Mouse (Mus musculus): ENCODE data around the gene Tmc3. TPM values are rescaled to one million over a fixed set of nuclear protein-coding genes. Genes with fewer than 3 reads are reported as not detected.

Tmc3 gene
- polyA plus RNA-seq, 1 experiment from 2014 or later = not detected

DNA sequence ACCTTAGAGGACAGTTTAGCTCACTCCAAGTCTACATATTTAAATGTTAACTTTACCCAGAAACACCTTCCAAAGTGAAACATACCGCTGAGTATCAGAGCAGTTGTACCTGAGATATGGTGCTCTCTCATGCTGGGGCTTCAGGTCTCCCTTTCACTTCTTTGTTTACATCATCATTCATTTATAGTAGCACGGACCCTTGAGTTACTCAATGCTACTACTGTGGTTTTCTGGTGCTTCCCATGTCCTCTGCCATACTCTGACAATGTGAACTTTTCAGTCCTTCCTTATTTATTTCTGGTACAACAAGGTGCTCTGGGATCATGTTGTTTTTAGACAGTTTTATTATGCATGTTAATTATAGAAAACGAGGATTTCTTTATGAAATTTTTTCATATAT is 25.2 kb upstream of the Tmc3 start:
- no peak for ATAC-seq (ENCODE audit: low read depth)
- no peak overlapping the region for H3K9ac ChIP-seq (ENCODE audit: low read length)

DNA sequence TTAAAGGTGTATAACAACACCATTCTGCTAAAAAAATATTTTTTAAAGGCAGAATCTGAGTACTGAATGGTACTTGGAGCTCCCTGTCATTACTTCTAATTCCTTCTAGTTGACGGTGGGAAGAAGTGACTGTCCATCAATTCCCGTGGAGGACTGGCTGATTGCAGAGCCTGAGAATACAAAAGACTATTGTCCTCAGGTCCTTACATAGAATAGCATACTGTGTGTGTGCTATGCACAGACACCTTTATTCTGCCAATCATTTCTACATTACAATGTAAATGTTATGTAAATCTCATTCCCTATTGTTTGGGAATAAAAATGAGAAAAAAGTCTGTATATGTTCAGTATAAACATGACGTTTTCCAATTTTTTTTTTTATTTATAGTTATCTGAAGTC is 22.9 kb upstream of the Tmc3 start:
- ATAC-seq (ENCODE audit: low read depth) = no peak
- H3K9ac ChIP-seq (ENCODE audit: low read length) = no peak overlapping the region

More for the DNA sequence above, 25.2 kb upstream of the Tmc3 start:
- no peaks in the 10 kb centered on the region for H3K9me3 ChIP-seq (ENCODE audit: control insufficient read depth, low read length)
- H3K4me3 ChIP-seq (ENCODE audit: low read length) = no peak overlapping the region
- H3K4me2 ChIP-seq (ENCODE audit: low read depth, low read length) = no peak overlapping the region
- WGBS = 72% methylated on average over 3 of the region's 3 CpGs
- H3K4me1 ChIP-seq (replicated peaks; ENCODE audit: control insufficient read depth, insufficient read depth, low read length) = peaks cover 3% of the 10 kb centered on the region; the same call in 1 of the 2 replicates
- H3K36me3 ChIP-seq (ENCODE audit: control insufficient read depth, insufficient read depth, low read length) = no peaks in the 10 kb centered on the region
- H3K27me3 ChIP-seq (ENCODE audit: control insufficient read depth, insufficient read depth, low read depth, low read length) = no peaks in the 10 kb centered on the region
- no peak overlapping the region for H3K27ac ChIP-seq (ENCODE audit: low read length)

DNA sequence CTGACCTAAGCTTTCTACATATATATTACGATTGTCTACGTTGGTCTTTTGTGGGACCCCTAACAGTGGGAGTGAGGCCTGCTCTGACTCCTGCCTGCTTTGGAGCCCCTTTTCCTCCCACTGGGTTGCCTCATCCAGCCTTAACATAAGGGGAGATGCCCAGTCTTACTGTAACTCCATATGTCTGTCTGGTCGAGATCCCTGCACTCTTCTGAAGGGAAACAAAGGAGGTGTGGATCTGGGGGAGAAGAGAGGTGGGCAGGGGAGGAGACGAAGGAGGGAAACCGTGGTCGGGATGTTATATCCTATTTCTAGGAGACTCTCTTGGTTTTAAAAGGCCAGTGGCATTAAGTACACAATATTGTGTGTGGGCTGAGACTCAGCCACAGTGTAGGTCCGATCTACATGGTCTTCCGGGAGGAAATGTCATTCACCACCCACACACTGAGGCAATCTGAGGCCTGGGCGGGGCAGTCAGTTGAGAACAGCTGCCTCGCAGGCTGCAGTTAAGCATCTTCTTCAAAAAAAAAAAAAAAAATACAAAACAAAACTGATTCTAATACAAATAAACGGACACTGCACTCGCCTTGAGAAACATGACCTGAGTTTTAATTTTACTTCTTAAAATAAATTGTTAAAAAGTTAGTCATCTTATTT is 20.0 kb upstream of the Tmc3 start:
- ATAC-seq (ENCODE audit: low read depth) = peak; percentile 79
- Histone ChIP-seq H3K9me3 (ENCODE audit: control insufficient read depth, low read length) (no peaks in the 10 kb centered on the region), H3K4me3 (ENCODE audit: low read length) (no peak overlapping the region), H3K27ac (ENCODE audit: low read length) (peak overlapping the region; percentile 28; the same call in 1 of the 2 replicates), H3K4me2 (ENCODE audit: low read depth, low read length) (no peak overlapping the region), H3K36me3 (ENCODE audit: control insufficient read depth, insufficient read depth, low read length) (no peaks in the 10 kb centered on the region), H3K4me1 (replicated peaks; ENCODE audit: control insufficient read depth, insufficient read depth, low read length) (peaks cover 8% of the 10 kb centered on the region; the same call in 1 of the 2 replicates), H3K27me3 (ENCODE audit: control insufficient read depth, insufficient read depth, low read depth, low read length) (no peaks in the 10 kb centered on the region), H3K9ac (ENCODE audit: low read length) (no peak overlapping the region)
- WGBS = 52% methylated on average over 12 of the region's 12 CpGs

More for the DNA sequence above, 22.9 kb upstream of the Tmc3 start:
- WGBS = 52% methylated on average over 3 of the region's 3 CpGs
- Histone ChIP-seq H3K4me3 (ENCODE audit: low read length) (no peak overlapping the region), H3K4me1 (replicated peaks; ENCODE audit: control insufficient read depth, insufficient read depth, low read length) (peaks cover 8% of the 10 kb centered on the region; the same call in 1 of the 2 replicates), H3K9me3 (ENCODE audit: control insufficient read depth, low read length) (no peaks in the 10 kb centered on the region), H3K27me3 (ENCODE audit: control insufficient read depth, insufficient read depth, low read depth, low read length) (no peaks in the 10 kb centered on the region), H3K27ac (ENCODE audit: low read length) (no peak overlapping the region), H3K36me3 (ENCODE audit: control insufficient read depth, insufficient read depth, low read length) (no peaks in the 10 kb centered on the region), H3K4me2 (ENCODE audit: low read depth, low read length) (no peak overlapping the region)

DNA sequence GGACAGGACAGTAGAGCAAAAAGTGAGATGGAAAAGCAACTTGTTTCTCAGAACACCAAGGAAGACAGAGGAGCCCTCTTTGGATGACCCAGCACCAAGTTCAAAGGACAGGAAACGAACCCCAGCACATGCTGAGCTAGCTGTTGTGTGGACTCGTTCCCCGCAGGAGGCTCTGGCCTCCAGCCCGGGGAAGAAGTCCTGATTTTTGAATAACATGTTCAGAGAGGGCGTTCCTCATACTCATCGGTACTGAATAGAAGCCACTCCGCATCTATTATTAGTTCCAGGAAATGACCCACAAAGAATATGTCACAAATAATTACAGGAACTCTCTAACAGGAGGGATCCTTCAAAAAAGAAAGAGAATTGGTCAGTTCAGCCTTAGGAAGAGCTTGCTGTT is 18.8 kb upstream of the Tmc3 start:
- Histone ChIP-seq H3K4me2 (ENCODE audit: low read depth, low read length) (no peak overlapping the region), H3K27ac (ENCODE audit: low read length) (peak overlapping the region; percentile 25), H3K4me1 (replicated peaks; ENCODE audit: control insufficient read depth, insufficient read depth, low read length) (peaks cover 8% of the 10 kb centered on the region; the same call in 1 of the 2 replicates), H3K4me3 (ENCODE audit: low read length) (no peak overlapping the region), H3K27me3 (ENCODE audit: control insufficient read depth, insufficient read depth, low read depth, low read length) (no peaks in the 10 kb centered on the region), H3K9ac (ENCODE audit: low read length) (no peak overlapping the region), H3K9me3 (ENCODE audit: control insufficient read depth, low read length) (no peaks in the 10 kb centered on the region), H3K36me3 (ENCODE audit: control insufficient read depth, insufficient read depth, low read length) (no peaks in the 10 kb centered on the region)
- 36% methylated on average over 7 of the region's 7 CpGs for WGBS
- ATAC-seq (ENCODE audit: low read depth) = peak; percentile 70

DNA sequence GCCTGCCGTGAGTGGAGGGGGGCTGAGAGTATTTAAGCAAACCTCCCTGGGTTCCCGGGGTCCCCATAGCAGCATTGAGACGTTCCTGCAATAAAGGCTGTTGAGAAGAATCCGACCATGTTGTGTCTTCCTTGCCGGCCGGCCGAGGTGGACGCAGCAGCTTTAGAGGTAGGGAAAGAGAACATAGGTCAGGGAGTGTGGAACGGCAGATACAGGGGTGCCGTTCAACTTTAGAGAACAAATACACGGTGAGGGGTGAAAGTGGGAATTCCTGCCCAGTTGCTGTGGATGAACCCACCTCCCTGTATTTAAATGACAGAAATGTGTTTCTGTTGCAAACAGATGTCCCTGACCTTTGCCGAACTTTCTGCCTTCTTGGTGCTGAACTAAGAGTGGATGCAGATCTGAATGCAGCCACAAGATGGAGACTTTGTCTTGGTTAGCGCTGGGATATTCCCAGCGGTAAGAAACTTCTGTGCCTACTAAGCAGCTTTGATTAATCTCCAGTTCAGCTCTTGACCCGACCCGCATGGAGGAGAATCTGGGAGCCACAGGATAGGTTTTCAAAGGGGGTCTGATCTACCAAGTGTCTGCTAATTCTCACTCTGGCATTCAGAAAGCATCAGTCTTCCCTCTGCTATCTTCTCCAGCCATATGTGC is 16.8 kb upstream of the Tmc3 start:
- Histone ChIP-seq H3K4me3 (ENCODE audit: low read length) (no peak overlapping the region), H3K36me3 (ENCODE audit: control insufficient read depth, insufficient read depth, low read length) (no peaks in the 10 kb centered on the region), H3K27me3 (ENCODE audit: control insufficient read depth, insufficient read depth, low read depth, low read length) (no peaks in the 10 kb centered on the region), H3K9ac (ENCODE audit: low read length) (no peak overlapping the region), H3K27ac (ENCODE audit: low read length) (no peak overlapping the region), H3K4me2 (ENCODE audit: low read depth, low read length) (no peak overlapping the region), H3K4me1 (replicated peaks; ENCODE audit: control insufficient read depth, insufficient read depth, low read length) (peaks cover 8% of the 10 kb centered on the region; the same call in 1 of the 2 replicates), H3K9me3 (ENCODE audit: control insufficient read depth, low read length) (no peaks in the 10 kb centered on the region)
- WGBS = 47% methylated on average over 16 of the region's 16 CpGs
- no peak for ATAC-seq (ENCODE audit: low read depth)

DNA sequence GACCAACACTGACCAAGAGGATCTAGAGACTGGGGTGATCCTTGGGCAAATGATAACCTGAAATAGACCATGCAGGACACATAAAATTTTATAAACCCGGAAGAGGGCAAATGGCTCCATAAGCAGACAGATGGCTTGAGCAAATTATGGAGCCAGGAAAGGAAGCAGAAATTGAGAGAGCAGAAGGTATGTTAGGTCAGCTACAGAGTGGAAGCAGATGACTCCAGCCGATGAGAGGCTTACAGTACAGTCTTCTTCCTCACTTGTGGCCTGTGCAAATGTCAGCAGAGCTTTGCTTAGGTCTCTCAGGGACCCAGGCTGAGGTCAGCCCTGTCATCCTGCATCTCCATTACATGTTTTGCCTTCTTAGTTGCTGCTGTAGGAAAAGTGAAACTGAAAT is 15.9 kb upstream of the Tmc3 start:
- Histone ChIP-seq H3K9me3 (ENCODE audit: control insufficient read depth, low read length) (no peaks in the 10 kb centered on the region), H3K4me2 (ENCODE audit: low read depth, low read length) (no peak overlapping the region), H3K27ac (ENCODE audit: low read length) (no peak overlapping the region), H3K36me3 (ENCODE audit: control insufficient read depth, insufficient read depth, low read length) (no peaks in the 10 kb centered on the region), H3K4me1 (replicated peaks; ENCODE audit: control insufficient read depth, insufficient read depth, low read length) (peaks cover 8% of the 10 kb centered on the region; the same call in 1 of the 2 replicates), H3K4me3 (ENCODE audit: low read length) (no peak overlapping the region), H3K27me3 (ENCODE audit: control insufficient read depth, insufficient read depth, low read depth, low read length) (no peaks in the 10 kb centered on the region), H3K9ac (ENCODE audit: low read length) (no peak overlapping the region)
- no peak for ATAC-seq (ENCODE audit: low read depth)
- WGBS = 91% methylated on average over 2 of the region's 2 CpGs

DNA sequence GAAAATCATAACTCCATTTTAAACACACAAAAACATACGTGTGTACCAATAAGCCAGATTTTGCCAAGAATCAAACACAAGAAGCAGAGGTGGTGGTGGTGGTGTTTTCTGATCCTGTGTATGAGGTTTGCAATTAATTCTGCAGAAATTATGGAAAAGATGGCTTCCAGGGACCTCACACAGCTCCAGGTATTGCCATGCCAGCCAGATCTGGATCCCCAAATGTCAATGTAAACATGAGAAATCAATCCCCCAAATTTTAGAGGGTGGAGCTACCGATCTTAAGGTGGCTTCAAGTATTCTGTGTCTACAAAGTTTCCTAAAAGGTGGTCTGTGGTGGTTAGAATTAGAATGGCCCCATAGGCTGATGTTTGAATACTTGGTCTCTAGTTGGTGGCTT is 15.3 kb upstream of the Tmc3 start:
- H3K27ac ChIP-seq (ENCODE audit: low read length) = no peak overlapping the region
- peaks cover 8% of the 10 kb centered on the region; the same call in 1 of the 2 replicates for H3K4me1 ChIP-seq (replicated peaks; ENCODE audit: control insufficient read depth, insufficient read depth, low read length)
- no peaks in the 10 kb centered on the region for H3K9me3 ChIP-seq (ENCODE audit: control insufficient read depth, low read length)
- no peaks in the 10 kb centered on the region for H3K36me3 ChIP-seq (ENCODE audit: control insufficient read depth, insufficient read depth, low read length)
- H3K9ac ChIP-seq (ENCODE audit: low read length) = no peak overlapping the region
- no peak overlapping the region for H3K4me3 ChIP-seq (ENCODE audit: low read length)
- H3K4me2 ChIP-seq (ENCODE audit: low read depth, low read length) = no peak overlapping the region
- no peak for ATAC-seq (ENCODE audit: low read depth)
- WGBS = 79% methylated on average over 2 of the region's 2 CpGs
- no peaks in the 10 kb centered on the region for H3K27me3 ChIP-seq (ENCODE audit: control insufficient read depth, insufficient read depth, low read depth, low read length)

DNA sequence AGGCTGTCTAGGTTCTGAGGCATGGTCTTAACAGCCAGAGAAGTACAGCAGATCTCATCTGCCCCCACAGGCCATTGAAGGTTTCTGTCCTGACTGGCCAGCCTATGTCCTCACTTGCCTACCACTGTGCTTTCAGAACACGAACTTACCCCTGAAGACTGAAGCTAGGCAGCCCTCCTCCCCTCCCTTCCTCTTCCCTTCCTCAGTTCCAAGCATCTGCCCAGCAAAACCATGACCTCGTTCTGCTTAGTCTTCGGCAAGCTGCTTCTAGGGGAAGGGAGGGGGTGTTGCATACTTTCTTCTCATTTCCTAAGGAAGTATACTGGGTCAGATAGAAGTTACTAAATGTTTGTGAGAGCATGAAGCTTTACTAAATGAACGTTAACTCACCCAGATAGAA is 13.7 kb upstream of the Tmc3 start:
- no peaks in the 10 kb centered on the region for H3K27me3 ChIP-seq (ENCODE audit: control insufficient read depth, insufficient read depth, low read depth, low read length)
- H3K36me3 ChIP-seq (ENCODE audit: control insufficient read depth, insufficient read depth, low read length) = no peaks in the 10 kb centered on the region
- H3K9me3 ChIP-seq (ENCODE audit: control insufficient read depth, low read length) = no peaks in the 10 kb centered on the region
- H3K4me2 ChIP-seq (ENCODE audit: low read depth, low read length) = no peak overlapping the region
- no peak for ATAC-seq (ENCODE audit: low read depth)
- H3K4me3 ChIP-seq (ENCODE audit: low read length) = no peak overlapping the region
- 28% methylated on average over 4 of the region's 4 CpGs for WGBS
- no peak overlapping the region for H3K9ac ChIP-seq (ENCODE audit: low read length)
- no peak overlapping the region for H3K27ac ChIP-seq (ENCODE audit: low read length)
- H3K4me1 ChIP-seq (replicated peaks; ENCODE audit: control insufficient read depth, insufficient read depth, low read length) = peaks cover 3% of the 10 kb centered on the region; the same call in 1 of the 2 replicates

DNA sequence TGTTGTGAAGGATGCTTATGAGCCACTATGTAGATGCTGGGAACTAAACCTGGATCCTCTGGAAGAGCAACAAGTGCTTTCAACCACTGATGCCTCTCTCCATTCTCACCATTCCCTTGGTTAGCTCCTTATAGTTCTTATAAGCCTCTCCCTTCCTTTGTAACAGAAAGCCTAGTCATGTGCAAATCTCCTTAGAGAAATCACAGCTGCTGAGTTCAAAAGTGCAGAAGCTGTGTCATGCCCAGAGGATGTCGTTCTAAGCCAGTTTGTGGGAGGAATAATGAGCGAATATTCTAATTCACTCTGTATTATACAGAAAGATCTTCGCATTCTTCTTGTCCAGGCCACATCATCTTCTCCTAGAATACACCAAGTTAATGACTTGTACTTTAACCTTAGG is 12.8 kb upstream of the Tmc3 start:
- Histone ChIP-seq H3K9ac (ENCODE audit: low read length) (no peak overlapping the region), H3K27me3 (ENCODE audit: control insufficient read depth, insufficient read depth, low read depth, low read length) (no peaks in the 10 kb centered on the region), H3K9me3 (ENCODE audit: control insufficient read depth, low read length) (no peaks in the 10 kb centered on the region), H3K4me3 (ENCODE audit: low read length) (no peak overlapping the region), H3K4me1 (replicated peaks; ENCODE audit: control insufficient read depth, insufficient read depth, low read length) (no peaks in the 10 kb centered on the region), H3K36me3 (ENCODE audit: control insufficient read depth, insufficient read depth, low read length) (no peaks in the 10 kb centered on the region), H3K4me2 (ENCODE audit: low read depth, low read length) (no peak overlapping the region), H3K27ac (ENCODE audit: low read length) (no peak overlapping the region)
- ATAC-seq (ENCODE audit: low read depth) = no peak
- WGBS = 47% methylated on average over 3 of the region's 3 CpGs

Measured in lung, embryonic 16.5 days (tissue).